Mouse (Mus musculus) limb, embryonic 12.5 days (tissue): ENCODE data around the gene Enpp7. TPM values are rescaled to one million over a fixed set of nuclear protein-coding genes. Genes with fewer than 3 reads are reported as not detected.

Source experiments
- ATAC-seq: fragments of 200-750 bp; cut with Nextera tagmentation; 2 replicates; pipeline ENCODE4 v1.8.0; 2017; ENCODE audit warnings: low read depth, moderate TSS enrichment; ENCODE audit not compliant: insufficient number of reproducible peaks, insufficient read depth, low FRiP score, low TSS enrichment
- H3K27ac ChIP-seq: fragments of 300-500 bp; sonication (generic); 2 replicates; pipeline ENCODE4 v1.5.1; 2016; ENCODE audit warnings: mild to moderate bottlenecking, moderate library complexity
- H3K27me3 ChIP-seq: fragments of 300-500 bp; sonication (generic); 2 replicates; pipeline ENCODE4 v1.6.1; 2016; ENCODE audit warnings: mild to moderate bottlenecking, moderate library complexity
- H3K36me3 ChIP-seq: fragments of 300-500 bp; sonication (generic); 2 replicates; pipeline ENCODE4 v1.6.1; 2016; ENCODE audit warnings: mild to moderate bottlenecking, moderate library complexity
- H3K4me1 ChIP-seq: fragments of 300-500 bp; sonication (generic); replicated peaks from 2 replicates; pipeline ENCODE4 v1.6.1; 2016
- H3K4me2 ChIP-seq: fragments of 300-500 bp; sonication (generic); 2 replicates; pipeline ENCODE4 v1.6.1; 2016; ENCODE audit warnings: mild to moderate bottlenecking, moderate library complexity
- H3K4me3 ChIP-seq: fragments of 300-500 bp; sonication (generic); replicated peaks from 2 replicates; pipeline ENCODE4 v1.5.1; 2016; ENCODE audit warnings: mild to moderate bottlenecking
- H3K9ac ChIP-seq: fragments of 300-500 bp; sonication (generic); replicated peaks from 2 replicates; pipeline ENCODE4 v1.6.1; 2016; ENCODE audit warnings: mild to moderate bottlenecking, moderate library complexity
- H3K9me3 ChIP-seq: fragments of 300-500 bp; sonication (generic); 2 replicates; pipeline ENCODE4 v1.6.1; 2016; ENCODE audit warnings: mild to moderate bottlenecking, moderate library complexity
- WGBS: fragments of 180-500 bp; shearing (Covaris S2); methylation state at CpG from one replicate; pipeline ENCODE4 v1.1.7; 2016; 5-methylcytosine and 5-hydroxymethylcytosine counted together
- polyA plus RNA-seq: library from polyadenylated mRNA; unstranded; fragments of >200 nt; fragmentation: Nextera tagmentation; extraction: Ambion mirVana; gene quantifications from 2 replicates; pipeline ENCODE4 v1.2.1, GENCODE M21; 2016

Gene Enpp7
- polyA plus RNA-seq, 1 experiment from 2014 or later = not detected

- Histone ChIP-seq H3K27me3 (peaks cover 2% of the 10 kb centered on the region; the same call in 1 of the 2 replicates), H3K4me1 (peaks cover 35% of the 10 kb centered on the region), H3K27ac (peak overlapping the region; percentile 98), H3K9ac (peak overlapping the region; percentile 96), H3K36me3 (peaks cover 33% of the 10 kb centered on the region), H3K4me3 (peak overlapping the region; percentile 92), H3K4me2 (peak overlapping the region; percentile 96), H3K9me3 (no peaks in the 10 kb centered on the region)
- WGBS = 4% methylated on average over 42 of the region's 42 CpGs
- ATAC-seq = no peak
Observed at GRCm38 (mm10) chr11:119022068-119022894, 34.3 kb downstream of the Enpp7 start.

GRCm38 (mm10) chr11:119022895-119023615 is 35.1 kb downstream of the Enpp7 start, which contains the start of gene Cbx2:
TSS of gene Cbx2 (plus strand) at chr11:119022962.
- H3K27ac ChIP-seq = peak within 1 kb of the TSS; percentile 98
- peak within 1 kb of the TSS; percentile 96 for H3K4me2 ChIP-seq
- H3K36me3 ChIP-seq = peaks cover 41% of the 10 kb centered on the region
- peak within 1 kb of the TSS; percentile 92 for H3K4me3 ChIP-seq
- peak within 1 kb of the TSS; percentile 96 for H3K9ac ChIP-seq
- no peaks in the 10 kb centered on the region for H3K9me3 ChIP-seq
- ATAC-seq = peak; percentile 97
- under 1% methylated on average over 94 of the region's 99 CpGs for WGBS
- peaks cover 2% of the 10 kb centered on the region; the same call in 1 of the 2 replicates for H3K27me3 ChIP-seq
- peaks cover 35% of the 10 kb centered on the region for H3K4me1 ChIP-seq

DNA sequence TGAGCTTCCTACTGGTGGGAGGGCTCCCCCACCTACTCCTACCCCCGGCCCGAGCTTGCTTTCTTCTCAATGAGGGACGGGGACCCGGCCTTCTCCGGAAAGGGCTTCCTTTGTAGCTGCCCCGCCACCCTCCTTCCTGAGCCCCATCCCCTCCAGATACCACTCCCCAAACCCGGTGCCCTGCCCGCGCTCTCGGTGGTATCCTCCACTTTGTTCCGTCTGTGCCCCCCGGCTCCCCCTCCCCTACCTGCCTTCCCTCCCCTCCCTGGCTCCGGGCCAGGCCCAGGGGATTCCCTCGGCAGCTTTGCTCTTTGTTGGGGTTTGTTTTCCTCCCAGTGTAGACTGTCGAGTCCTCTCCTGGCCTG is 35.6 kb downstream of the Enpp7 start:
- peak overlapping the region; percentile 96 for H3K9ac ChIP-seq
- H3K4me1 ChIP-seq = peaks cover 35% of the 10 kb centered on the region
- H3K27me3 ChIP-seq = peaks cover 2% of the 10 kb centered on the region; the same call in 1 of the 2 replicates
- H3K4me2 ChIP-seq = peak overlapping the region; percentile 96
- WGBS = 2% methylated on average over 15 of the region's 15 CpGs
- H3K36me3 ChIP-seq = peaks cover 46% of the 10 kb centered on the region
- H3K9me3 ChIP-seq = no peaks in the 10 kb centered on the region
- H3K27ac ChIP-seq = peak overlapping the region; percentile 98
- peak overlapping the region; percentile 92 for H3K4me3 ChIP-seq
- ATAC-seq = no peak; the same call in 1 of the 2 replicates

GRCm38 (mm10) chr11:119024260-119024659 is 36.3 kb downstream of the Enpp7 start:
- ATAC-seq = no peak
- Histone ChIP-seq H3K27me3 (peaks cover 2% of the 10 kb centered on the region; the same call in 1 of the 2 replicates), H3K9me3 (no peaks in the 10 kb centered on the region), H3K36me3 (peaks cover 53% of the 10 kb centered on the region), H3K4me2 (peak overlapping the region; percentile 96), H3K9ac (peak overlapping the region; percentile 96), H3K27ac (peak overlapping the region; percentile 98), H3K4me1 (peaks cover 38% of the 10 kb centered on the region), H3K4me3 (peak overlapping the region; percentile 92)
- WGBS = 3% methylated on average over 7 of the region's 7 CpGs

DNA sequence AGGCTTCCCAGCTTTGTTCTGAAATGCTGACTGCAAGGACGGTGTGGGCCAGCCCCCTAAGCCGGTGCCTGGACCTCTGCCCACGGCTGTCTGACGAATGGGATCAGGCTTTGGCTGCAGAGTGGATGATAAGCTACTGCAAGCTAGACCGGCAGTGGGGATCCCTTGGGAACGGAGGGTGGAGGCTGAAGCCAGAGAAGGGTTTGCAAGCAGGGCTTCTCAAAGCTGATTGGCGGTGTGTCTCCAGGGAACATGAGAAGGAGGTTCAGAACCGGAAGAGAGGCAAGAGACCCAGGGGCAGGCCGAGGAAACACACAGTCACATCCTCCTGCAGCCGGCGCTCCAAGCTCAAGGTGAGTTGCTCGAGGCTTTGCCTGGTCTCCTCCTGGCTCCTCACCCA is 38.2 kb downstream of the Enpp7 start:
- 0 out of 2 replicates have a peak overlapping the region, but pooled peaks have one; percentile 13 for H3K4me3 ChIP-seq
- WGBS = 74% methylated on average over 12 of the region's 12 CpGs
- H3K36me3 ChIP-seq = peaks cover 72% of the 10 kb centered on the region
- H3K27me3 ChIP-seq = no peaks in the 10 kb centered on the region; the same call in 1 of the 2 replicates
- H3K4me1 ChIP-seq = peaks cover 46% of the 10 kb centered on the region
- 0 out of 2 replicates have a peak overlapping the region, but pooled peaks have one; percentile 2 for H3K27ac ChIP-seq
- no peaks in the 10 kb centered on the region for H3K9me3 ChIP-seq
- H3K9ac ChIP-seq = 0 out of 2 replicates have a peak overlapping the region, but pooled peaks have one; percentile 14
- H3K4me2 ChIP-seq = peak overlapping the region; percentile 96
- no peak for ATAC-seq

GRCm38 (mm10) chr11:119033874-119034558 is 46.0 kb downstream of the Enpp7 start:
- WGBS = under 1% methylated on average over 26 of the region's 26 CpGs
- H3K27me3 ChIP-seq = peaks cover 49% of the 10 kb centered on the region
- peak overlapping the region; percentile 27 for H3K4me3 ChIP-seq
- no peak overlapping the region for H3K9ac ChIP-seq
- H3K9me3 ChIP-seq = no peaks in the 10 kb centered on the region
- H3K4me2 ChIP-seq = peak overlapping the region; percentile 55
- peaks cover 60% of the 10 kb centered on the region for H3K4me1 ChIP-seq
- no peak overlapping the region for H3K27ac ChIP-seq
- peaks cover 37% of the 10 kb centered on the region for H3K36me3 ChIP-seq
- no peak for ATAC-seq

DNA sequence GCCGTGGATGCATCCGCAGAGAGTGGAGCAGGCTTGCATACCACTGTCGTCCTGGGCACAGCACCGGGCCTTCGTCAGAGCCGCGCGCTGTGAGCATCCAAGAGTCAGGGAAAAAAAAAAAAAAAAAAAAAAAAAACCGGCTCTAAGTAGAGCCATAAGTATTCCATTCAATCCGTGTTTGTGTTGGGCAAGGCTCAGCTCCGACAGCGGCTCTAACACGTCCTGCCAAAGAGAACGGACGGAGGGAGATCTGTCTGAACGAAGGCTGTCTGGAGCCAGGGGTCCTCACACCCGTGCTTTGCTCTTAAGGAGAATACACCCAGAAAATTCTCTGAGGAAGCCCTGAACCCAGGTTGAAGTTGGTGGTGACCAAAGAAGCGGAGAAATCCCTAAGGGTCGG is 46.6 kb downstream of the Enpp7 start:
- Histone ChIP-seq H3K27me3 (peaks cover 55% of the 10 kb centered on the region), H3K4me3 (peak overlapping the region; percentile 27), H3K36me3 (peaks cover 34% of the 10 kb centered on the region), H3K4me2 (peak overlapping the region; percentile 55), H3K27ac (no peak overlapping the region), H3K4me1 (peaks cover 60% of the 10 kb centered on the region), H3K9ac (no peak overlapping the region), H3K9me3 (no peaks in the 10 kb centered on the region)
- WGBS = under 1% methylated on average over 19 of the region's 19 CpGs
- ATAC-seq = no peak

DNA sequence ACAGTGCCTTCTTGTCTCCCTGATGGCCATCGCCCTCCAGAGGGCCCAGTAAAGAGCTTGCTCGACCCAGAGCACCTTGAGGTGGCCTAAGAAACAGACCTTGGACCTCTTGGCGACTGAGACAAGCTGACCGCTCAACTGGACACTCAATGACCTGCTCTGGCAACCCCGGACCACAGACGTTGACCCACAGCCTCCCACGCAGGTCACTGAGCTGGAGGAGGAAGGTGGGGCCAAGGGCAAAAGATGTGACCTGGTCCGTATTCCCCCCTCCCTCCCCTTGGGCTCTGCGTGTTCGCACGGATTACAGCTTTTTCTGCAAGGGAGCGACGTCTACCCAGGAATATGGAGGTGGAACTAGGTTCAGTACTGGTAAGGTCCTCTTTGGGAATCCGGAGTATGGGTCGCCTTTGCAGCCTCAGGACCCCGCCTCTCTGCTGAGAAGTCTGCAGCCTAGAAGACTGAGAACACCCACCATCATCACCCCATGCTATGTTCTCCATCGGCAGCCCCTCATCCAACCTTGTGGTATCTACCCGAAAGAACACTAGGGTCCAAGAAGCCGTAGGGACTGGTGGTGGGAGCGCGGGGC is 47.2 kb downstream of the Enpp7 start:
- H3K36me3 ChIP-seq = peaks cover 29% of the 10 kb centered on the region
- H3K27ac ChIP-seq = no peak overlapping the region
- no peak overlapping the region for H3K9ac ChIP-seq
- H3K4me3 ChIP-seq = peak overlapping the region; percentile 27
- H3K9me3 ChIP-seq = no peaks in the 10 kb centered on the region
- H3K4me2 ChIP-seq = peak overlapping the region; percentile 55
- WGBS = under 1% methylated on average over 21 of the region's 21 CpGs
- H3K4me1 ChIP-seq = peaks cover 64% of the 10 kb centered on the region
- 0 out of 2 replicates have a peak, but pooled peaks have one; percentile 9 for ATAC-seq
- peaks cover 57% of the 10 kb centered on the region for H3K27me3 ChIP-seq

DNA sequence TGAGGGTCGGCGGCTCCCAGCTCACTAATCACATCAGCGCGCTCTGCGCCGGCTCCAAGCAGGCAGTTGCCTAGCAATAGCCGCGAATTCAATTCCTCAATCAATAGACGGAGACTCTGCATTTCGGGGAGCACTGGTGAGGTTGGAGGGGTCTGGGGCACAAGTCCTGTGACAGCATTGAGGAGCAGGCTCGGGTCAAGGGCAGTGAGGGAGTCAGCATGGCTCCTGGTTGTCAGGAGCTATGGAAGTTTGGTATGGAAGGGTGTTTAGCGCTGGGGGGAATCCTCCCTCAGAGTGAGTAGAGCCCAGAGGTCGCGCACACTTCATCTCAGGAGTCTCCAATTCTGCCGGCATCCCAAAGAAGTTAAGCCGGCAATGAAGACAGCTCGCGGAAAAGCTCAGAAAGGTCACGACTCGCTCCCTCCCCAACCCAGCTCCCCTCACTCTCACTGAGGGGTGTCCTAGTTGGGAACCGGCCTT is 47.7 kb downstream of the Enpp7 start:
- peaks cover 64% of the 10 kb centered on the region for H3K4me1 ChIP-seq
- H3K4me3 ChIP-seq = peak overlapping the region; percentile 27
- H3K36me3 ChIP-seq = peaks cover 23% of the 10 kb centered on the region
- no peak for ATAC-seq
- 2% methylated on average over 21 of the region's 21 CpGs for WGBS
- H3K27ac ChIP-seq = no peak overlapping the region
- no peaks in the 10 kb centered on the region for H3K9me3 ChIP-seq
- H3K4me2 ChIP-seq = peak overlapping the region; percentile 55
- no peak overlapping the region for H3K9ac ChIP-seq
- H3K27me3 ChIP-seq = peaks cover 57% of the 10 kb centered on the region

- Histone ChIP-seq H3K27me3 (peaks cover 58% of the 10 kb centered on the region), H3K4me2 (peak overlapping the region; percentile 92), H3K4me1 (peaks cover 65% of the 10 kb centered on the region), H3K4me3 (peak overlapping the region; percentile 54), H3K27ac (no peak overlapping the region), H3K9me3 (no peaks in the 10 kb centered on the region), H3K9ac (no peak overlapping the region), H3K36me3 (peaks cover 16% of the 10 kb centered on the region)
- WGBS = 2% methylated on average over 15 of the region's 15 CpGs
- ATAC-seq = no peak
Observed at GRCm38 (mm10) chr11:119036447-119036846, 48.5 kb downstream of the Enpp7 start.
